Mouse (Mus musculus): ENCODE data around the gene Wdr83.

GRCm38 (mm10) chr8:85096196-85096595 is 15.1 kb upstream of the Wdr83 start:
- TF ChIP-seq POLR2A (IDR thresholded peaks at IDR 0.05; ENCODE audit: control insufficient read depth, low read depth, low read length) (no peak), CTCF (IDR thresholded peaks at IDR 0.05; ENCODE audit: control insufficient read depth, insufficient read depth, insufficient replicate concordance, low read depth, low read length) (no peak)

Measured in testis, adult 2 months (tissue).